Mouse (Mus musculus) kidney, postnatal 25 days (tissue): ENCODE data around the gene Mcrip1.
"Not testable (repeated sequence)": the region's sequence is repeated elsewhere in the genome, so short reads cannot be mapped to it uniquely, and the experiment has no call there.

Experiments
- DNase-seq, 2 experiments: peaks; one replicate each; pipeline ENCODE4 v3.0.0; 2021; ENCODE audit warnings: mixed read lengths in 2 of 2

The Mcrip1 gene

DNA sequence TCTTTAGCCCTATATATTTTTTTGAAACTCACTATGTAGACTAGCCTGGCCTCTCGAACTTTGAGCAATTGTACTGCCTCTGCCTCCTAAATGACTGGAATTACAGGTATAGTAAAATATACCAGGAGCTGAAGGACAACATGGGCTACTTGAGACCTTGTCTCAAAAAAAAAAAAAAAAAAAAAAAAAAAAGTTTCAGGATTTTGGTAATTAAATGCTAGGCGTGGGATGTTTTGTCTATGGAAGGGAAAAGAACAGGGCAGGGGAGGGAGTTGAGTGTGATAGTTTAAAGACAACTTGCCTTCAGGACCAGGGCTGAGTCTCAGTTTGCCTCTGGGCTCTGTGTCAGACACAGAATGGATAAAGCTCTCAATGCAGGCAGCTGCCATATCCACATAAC, 25.5 kb upstream of the Mcrip1 start:
- DNase-seq, result no peak

DNA sequence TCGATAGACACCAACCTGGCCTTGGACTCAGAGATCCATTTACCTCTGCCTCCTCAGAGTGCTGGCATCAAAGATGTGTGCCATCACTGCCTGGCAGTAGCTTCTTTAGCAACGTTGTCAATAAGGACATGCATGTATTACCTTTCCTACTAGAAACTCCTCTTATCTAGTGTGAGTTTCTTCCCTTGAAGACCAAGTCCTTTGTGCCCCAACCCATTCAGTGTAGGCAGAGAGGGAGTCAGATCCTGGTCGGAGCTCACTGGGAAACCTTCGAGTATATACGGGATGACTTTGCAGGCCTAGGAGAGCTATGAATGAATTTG, 24.7 kb upstream of the Mcrip1 start:
- DNase-seq, result no peak

DNA sequence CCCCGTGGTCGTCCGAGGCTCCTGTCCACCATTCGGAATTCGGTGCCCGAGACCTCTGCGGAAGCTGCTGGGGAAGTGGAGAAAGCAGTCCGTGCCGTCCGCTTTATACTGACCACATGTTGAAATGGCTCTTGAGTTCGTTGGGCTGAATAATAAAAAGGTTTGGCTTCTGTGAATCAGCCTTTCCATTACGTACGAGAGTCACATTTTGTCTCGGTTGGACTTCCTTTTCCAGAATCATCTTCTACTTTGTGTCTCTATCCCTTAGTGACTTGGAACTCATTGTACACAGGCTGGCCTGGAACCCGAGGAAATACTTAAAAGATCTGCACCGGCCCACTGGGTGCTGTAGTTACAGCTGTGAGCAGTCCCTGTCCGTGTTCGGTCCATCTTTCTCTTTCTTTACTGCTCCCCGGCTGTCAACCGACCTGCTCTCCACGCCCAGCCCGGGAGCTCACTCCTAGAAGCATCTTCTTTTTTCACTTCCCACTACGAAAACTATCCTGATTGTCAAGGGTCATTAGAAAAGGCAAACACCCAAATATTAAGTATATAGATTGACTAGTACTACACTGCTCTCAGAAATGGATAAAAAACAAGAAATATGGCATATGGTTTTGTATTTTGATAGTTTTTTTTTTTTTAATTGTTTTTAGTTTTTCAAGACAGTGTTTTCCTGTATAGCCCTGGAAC, 24.2 kb upstream of the Mcrip1 start:
- DNase-seq, result no peak

DNA sequence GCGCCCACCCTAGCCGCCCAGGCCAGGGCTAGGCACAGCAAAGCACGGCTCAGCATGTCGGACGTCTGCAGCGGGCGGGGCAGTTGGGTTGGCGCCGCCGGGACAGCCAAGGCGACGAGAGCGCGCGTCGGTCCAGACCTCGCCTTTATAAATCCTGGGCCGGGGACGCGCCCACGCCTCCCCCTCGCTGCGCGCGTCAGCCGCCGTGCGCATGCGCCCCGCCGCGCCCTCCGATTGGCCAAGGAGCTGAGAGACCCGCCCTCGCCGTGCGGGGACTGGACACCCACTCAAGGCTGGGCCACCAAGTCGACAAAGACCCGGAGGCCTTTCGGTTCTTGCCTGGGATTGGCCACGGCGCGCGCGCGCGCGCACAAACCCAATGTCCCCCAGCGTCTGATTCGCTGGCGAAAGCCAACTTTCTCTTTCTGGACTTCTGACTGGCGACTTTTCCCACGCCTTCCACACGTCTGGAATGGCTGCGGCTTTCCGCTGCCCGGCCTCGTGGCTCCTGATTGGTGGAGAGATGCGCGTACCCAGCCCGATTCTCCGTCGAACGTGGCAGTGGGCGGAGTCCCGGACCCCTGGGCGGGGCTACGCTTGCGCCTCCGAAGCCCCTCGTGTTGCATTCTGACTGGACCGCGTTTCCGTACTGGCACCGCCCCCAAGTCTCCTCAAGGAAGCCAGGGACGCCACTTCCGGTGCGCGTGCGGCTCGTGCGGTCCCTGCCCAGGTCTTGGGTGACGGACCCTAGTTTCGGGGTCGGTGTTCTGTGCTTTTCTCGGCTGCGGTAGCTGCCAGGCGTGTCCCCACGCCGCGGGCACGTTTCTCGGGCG, 23.4 kb upstream of the Mcrip1 start, which contains the start of gene P4hb:
Gene P4hb (minus strand): TSS at position 502 of the 833 bp plus-strand sequence.
- DNase-seq, result peak; percentile 100

DNA sequence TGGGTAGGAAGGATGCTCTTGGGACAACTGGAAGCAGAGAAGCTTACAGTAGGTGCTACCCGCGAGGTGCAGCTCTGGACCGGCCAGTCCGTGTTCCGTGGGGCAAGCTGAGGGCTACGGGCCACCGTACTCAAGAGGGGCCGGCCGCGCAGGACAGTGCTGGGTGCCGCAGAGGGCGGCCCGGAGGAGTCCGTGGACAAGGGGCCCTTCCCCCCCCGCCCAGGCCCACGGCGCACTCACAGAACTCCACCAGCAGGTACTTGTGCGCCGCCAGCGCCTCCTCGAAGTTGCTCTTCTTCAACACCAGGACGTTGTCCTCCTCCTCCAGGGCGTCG, 22.9 kb upstream of the Mcrip1 start:
- DNase-seq, result no peak

DNA sequence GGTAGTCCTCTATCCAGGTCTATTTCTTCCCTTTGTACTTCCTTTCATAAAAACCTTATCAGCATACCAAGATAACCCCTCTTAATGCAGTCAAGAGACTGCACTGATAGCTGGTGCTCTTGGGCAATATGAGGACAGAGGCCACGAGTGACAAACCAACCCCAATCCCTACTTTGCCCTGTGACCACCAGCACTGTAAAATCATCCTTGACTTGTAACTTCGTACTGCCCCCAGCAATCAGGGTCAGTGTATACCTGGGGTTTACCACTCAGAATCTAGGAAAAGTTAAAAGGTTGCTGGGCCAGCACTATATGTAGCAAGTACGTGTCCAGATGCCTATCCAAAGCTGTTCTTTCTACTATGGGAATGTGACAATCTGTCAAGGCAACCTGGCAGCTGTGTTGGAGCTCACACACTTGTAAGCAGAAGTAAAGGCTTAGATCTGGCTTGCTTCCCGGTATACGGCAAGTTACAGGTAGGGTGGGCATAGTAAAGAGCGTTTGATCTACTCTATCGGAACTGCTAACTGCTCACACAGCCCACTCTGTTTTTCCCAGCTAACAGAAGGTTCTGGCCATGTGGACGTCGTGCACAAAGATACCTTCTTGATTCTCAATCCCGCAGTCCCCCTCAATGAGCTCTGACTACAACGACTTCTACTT, 22.4 kb upstream of the Mcrip1 start:
- no peak for DNase-seq

DNA sequence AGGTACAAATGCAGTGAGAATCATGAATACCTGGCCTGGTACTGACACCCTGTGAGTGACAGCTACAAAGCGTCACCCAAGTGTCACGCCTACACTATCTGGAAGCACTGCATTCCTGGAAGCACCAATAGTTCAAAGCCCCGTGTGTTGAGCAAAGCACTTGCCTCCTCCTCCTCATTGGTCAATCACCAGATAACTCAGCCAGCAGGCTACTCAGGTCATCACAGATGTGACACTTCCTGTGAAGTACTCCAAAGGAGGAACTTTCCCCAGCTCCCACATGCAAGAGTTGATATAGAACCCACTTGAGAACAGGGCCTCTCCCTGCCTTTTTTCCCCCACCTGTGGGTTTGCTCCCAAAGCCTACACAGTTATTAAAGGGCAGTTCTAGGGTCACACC, 21.6 kb upstream of the Mcrip1 start:
- DNase-seq, result no peak

DNA sequence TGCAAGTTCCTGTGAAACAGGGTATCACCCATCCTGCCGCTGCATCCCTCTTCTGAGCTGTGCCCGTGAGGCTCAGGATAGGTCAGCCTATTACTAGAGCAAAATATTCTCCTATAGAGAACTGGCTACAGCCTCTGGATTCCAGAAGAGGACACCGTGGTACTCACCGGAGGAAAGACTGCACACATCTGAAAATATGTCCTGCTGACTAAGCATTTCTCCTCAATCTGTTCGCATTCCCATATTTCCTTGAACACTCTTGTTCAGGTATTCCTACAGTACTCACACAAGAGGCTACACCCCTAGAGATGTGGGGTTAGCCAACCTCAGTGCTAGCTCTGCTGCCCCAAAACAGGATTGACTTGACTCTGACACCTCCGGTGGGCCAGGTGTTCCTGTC, 18.8 kb upstream of the Mcrip1 start:
- no peak for DNase-seq

DNA sequence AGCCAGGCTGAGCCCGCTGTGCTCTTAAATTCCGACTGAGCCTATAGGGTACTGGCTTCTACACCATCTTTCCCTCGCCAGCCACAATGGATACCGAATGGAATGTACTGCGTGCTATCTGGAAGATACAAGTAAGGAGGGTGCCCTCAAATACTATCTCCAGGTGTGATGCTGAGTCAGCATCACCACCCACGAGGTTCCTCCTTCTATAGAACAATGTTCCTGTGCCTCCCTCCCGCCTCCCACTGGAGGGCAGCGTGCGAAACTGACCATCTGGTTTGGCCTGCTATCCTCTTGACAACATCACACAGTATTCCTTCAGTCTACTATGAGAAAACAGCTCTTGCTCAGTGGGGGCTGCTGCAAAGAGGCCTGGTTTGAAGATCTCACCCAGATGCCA, 15.6 kb upstream of the Mcrip1 start:
- no peak for DNase-seq

DNA sequence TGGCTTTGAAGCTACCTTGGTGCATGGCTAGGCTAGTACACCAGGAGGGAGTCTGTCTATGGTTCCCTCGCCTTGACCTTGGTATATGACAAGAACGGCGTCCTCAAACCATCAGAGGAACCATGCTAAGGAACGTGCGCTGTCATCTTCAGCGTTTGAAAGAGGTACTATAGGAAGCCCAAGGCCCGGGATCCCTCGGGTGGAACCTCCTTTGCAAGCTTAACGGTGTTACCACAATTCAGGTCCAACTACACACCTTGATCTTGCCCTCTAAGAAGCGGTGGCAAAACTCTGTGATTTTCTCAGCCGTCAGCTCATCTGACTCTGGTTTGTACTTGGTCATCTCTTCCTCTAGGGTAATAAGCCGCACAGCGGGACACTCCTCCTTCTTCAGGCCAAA, 13.4 kb upstream of the Mcrip1 start:
- DNase-seq, result no peak

DNA sequence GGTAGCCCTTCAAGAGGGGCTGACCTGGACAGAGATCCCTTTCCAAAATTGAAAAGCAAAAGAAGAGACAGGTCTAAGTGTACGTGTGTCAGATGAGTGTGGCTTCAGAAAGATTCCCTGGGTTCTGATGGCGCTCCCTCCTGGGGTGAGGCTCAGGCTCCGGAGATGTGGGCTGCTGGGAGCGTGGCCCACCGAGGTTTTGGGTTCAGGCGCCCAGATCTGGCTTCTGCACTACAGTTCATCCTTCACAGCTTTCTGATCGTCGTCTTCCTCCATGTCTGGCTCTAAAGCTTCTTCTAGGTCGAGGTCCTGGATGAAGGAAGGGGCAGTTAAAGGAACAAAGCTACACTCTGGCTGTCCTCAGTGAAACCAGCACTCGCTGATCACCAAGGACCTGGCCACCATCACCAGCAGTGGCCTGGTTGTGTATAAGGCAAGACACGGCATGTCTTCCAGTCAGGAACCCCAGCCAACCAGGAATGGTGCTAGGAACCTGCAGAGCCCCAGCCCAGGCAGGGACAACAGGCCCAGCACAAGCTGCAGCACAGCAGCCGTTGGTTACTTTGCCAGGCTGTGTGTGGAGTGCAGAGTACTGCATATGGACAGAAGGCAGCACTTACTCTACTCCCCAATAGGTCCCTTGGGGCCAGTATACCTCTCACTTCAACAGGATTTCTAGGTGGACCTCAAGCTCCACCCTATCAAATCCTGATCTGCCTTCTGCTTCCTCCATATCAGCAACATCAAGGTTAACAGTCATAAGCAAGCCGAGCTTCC, 11.6 kb upstream of the Mcrip1 start:
- DNase-seq, result no peak

DNA sequence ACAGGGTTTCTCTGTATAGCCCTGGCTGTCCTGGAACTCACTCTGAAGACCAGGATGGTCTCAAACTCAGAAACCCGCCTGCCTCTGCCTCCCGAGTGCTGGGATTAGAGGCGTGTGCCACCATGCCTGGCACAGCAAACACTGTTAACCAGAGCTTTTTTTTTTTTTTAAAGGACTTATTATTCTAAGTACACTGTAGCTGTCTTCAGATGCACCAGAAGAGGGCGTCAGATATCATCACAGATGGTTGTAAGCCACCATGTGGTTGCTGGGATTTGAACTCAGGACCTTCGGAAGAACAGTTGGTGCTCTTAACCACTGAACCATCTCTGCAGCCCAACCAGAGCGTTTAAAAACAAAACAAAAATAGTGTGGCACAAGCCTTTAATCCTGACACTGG, 9.3 kb upstream of the Mcrip1 start:
- DNase-seq, result not testable (repeated sequence)

DNA sequence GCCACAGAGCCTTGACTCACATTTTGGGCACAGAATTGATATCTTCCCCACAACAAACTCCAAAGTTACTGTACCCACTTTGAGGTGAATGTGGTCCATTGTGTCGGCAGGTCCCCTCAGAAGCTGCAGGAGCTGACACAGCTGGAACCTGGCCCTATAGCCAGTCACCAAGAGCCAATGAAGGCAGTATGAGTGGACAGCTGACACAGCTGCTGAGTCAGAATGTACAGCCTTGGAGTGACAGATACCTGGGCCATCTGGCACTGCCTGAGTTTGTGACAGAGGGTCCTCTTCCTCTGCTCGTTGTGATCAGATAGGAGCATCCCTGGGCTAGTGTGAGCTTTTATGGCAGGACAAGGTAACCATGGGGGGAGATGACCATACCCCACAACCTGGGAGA, 5.7 kb upstream of the Mcrip1 start:
- DNase-seq, result no peak

DNA sequence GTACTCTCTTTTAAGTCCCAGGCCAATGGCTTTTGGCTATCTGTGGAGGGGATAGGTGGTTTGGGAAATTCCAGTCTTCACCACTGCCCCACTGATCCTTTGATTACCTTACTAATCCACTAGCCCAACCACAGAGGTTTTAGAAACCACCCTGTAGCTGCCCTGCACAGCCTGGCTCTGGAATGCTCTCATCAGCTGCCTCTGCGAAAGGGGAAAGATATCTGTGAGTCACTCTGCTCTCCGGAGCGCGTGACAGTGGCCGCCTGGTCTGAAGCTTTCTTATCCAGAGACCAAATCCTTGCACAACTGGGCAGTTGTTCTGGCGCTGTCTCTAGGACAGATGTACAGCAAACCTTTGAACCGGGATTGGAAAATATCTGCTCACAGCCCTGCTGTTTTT, 5.3 kb upstream of the Mcrip1 start:
- no peak for DNase-seq

DNA sequence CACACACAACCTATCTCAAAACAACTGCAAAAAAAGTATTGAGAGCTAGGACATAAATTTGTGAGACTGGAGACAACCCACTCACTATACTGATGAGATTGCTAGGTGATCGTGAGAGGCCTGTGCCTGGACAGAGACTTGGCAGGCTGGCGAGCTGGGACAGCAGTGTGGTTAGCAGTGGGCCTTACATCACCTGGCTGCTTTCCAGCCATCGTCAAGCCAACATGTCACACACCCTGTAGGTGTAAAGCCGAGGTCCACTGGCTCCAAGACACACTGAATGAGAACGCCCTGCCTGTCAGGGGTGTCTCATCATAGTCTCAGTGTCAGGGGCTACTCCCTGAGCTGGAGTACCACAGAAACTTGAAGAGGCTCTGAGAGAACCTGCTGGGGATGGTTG, 3.2 kb upstream of the Mcrip1 start:
- DNase-seq, result no peak

DNA sequence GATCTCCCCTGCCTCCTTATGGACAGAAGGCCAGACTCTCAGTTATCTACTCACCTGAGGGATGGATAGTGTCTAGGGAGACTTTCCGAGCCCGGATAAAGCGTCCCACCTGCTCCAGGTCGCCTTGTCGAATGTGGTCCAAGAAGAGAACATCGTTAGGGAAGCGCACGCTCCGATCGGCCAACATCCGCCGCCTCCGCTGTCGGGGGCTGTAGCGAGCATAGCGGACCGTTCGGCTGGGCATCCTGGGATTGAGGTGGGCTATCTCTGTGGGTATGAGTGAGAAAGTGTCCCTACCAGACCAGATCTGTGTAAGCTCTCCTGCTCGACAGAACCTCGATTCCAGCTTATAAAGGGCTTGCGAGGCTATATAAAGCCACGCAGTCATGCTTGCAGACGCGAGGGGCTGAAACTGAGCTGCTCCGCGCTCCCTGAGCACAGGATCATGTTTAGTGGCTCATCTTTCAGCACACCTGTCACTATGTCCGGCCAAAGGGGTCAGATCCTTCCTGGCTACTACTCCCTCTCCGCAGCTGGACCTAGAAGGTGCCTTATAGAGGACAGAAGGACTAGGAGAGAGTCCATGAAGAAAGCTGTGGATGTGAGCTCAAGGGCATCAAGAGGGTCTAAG, 1.4 kb upstream of the Mcrip1 start, which contains the start of gene Ppp1r27:
Gene Ppp1r27 (minus strand): TSS at position 323 of the 631 bp plus-strand sequence.
- no peak for DNase-seq

DNA sequence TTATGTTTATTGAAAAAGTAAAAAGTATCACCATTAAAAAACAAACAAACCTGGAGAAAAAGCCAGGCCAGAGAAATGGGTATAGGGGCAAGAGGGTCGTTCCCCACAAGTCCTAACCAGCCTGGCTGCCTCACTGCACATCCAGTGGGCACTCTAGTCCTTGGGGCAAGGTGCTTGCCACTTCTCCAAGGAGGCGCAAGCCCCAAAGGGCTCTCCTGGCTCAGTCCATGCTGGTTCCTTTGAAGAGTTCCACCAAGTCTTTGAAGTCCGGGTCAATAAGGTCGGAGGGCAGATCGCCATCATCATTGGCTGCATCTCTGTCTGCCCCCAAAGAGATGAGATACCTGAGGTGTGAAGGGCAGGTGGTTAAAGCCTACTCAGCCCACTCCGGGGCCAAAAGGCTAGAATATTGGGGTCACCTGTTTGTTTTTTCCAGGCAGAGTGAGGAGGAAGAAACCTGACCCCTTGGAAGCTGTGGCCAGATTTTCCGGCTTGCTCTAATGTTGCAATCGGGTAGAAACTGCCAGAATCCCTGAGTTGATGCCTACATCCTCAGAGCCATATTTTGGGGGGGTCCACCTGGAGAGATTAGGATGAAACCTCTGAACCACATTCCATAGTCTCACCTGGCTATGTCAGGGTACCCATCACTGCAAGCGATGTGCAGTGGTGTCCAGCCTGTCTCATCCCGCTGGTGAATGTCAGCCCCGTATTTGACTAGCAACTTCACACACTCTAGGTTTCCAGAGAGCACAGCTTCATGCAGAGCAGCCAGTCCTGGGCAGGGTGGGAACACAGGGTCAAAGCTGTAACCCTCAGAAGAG, 671 bp upstream of the Mcrip1 start:
- DNase-seq, result no peak

DNA sequence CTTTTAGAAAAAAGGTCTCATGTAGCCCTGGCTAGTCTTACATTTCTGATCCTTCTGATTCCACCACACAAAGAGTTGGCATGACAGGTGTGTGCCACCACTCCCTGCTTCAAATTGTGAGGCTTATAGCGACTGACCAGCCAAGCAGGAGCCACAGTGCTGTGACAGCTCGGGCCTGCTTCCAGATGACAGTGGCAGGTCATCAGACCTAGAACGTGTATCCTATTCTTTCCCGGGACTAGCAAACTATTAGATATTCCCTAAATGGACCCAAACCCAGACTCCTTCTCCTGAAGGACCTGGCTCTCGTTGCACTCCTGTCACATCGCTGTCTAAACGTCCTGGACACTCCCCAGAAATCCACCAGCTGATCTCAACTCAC, 750 bp downstream of the Mcrip1 start:
- no peak for DNase-seq

DNA sequence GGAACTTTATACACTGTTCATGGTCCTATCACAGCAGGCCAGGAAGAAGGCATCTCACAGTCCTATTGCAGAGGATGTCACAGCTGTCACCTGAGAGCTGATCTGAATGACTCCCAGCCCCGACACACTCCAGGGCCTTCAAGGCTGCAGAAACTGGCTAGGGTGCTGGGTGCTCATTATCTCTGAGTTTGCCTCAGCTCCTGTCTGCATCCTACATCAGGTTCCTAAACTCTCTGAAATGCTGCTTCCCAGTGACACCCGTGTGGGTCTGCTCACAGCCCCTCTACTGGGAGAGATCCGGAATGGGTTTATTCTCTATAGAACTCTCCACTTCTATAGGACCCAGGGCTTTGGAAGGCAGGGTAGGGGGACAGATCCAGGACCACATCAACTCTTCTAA, 1.3 kb downstream of the Mcrip1 start:
- DNase-seq, result no peak

DNA sequence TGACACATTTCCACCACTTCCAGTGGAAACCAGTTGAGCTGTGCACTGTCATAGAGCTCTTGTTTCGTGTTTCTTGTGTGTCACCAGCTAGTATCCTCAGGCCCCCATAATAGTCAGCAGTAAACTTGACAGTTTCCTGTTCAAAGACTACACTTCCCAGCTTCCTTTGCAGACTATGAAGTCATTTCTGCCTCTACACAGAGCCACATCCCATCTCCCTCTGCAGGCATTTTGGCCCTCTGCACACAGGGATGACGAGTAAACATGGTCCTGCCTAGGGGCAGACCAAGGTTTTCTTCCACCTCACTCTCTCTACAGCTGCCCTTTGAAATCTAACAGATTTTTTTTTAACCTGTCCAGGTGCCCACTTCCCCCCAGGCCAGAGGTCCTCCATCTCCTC, 2.1 kb downstream of the Mcrip1 start:
- no peak for DNase-seq

DNA sequence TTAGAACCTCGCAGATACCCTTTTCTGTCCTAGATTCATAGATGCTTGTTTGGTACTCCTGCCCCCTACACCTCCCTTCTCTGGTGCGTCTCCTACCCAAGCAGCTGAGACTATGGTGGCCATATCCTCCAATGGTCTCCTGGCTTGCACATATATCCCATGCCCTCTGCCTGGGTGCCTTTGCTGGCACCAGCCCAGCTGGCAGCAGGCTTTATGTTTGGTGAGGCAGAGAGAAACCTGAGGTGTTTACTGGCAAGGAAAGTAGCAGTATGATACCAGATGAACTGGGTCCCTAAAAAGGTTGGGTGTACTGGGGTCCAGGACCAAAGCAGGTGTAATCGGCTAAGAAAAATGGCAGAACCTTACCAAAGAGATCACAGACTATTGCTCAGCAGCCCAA, 3.6 kb downstream of the Mcrip1 start:
- peak; percentile 49 to 80 for DNase-seq

DNA sequence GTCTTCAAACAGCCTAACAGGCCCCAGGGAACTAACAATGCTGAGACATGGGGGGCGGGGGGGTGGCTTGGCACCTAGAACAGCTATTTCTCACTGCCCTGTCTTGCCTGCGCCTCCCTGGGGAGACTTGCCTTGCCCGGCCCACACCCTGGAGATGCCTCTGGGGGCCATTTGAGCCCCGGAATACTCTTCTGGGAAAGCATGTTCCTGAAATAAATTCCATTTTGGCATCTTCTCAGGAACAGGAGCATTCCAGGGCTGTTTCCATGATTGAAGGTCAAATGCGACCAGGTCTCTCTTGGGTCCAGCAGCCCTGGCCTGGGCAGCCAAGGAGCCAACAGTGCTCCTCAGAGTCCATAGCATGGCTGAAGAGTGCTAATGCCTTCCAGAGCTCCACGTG, 7.2 kb downstream of the Mcrip1 start:
- peak in 1 of 2 experiments; percentile 60 for DNase-seq
